Mouse (Mus musculus): ENCODE results near the gene Ydjc.

The Ydjc gene

DNA sequence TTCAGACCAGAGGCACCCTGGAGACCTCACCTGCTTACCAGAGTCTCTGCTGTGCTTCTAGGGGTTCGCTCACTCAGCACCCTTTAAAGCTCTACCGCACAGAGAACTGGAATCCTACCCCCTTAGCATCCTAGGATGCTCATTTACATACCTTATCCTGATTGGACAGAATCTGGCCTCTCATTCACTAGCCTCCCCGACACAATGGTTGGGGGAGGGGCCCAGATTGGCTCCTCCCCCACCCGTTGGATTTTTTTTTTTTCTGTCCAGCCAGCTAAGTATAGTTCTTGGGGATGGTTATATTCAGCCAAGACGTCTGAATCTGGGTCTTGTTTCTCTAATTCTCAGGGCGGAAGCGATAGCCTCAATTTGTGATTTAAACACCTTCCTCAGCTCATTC lies at the start of gene Ydjc:
Ydjc (plus strand) TSS at position 283 of the 400 bp plus-strand sequence.
- DNase-seq: no peak

DNA sequence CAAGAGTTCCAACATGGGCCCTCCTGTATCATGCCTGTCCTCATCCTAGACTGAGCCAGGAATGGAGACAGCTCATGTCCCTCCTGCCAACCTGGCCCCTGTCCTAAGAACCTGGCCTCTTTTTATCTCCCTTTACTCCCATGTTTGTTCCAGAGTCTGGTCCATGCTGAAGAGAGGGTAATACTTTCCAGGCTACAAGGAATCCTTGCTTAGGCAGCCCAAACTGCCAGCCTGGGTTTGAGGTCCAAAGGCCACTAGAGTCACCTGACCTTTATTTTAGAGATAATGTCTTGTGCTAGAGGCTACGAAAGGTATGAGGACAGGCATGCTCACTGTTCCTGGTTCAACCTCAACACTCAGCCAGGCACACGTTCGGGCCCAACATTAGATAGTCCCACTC lies 47.5 kb upstream of the Ydjc start:
- DNase-seq: no peak

DNA sequence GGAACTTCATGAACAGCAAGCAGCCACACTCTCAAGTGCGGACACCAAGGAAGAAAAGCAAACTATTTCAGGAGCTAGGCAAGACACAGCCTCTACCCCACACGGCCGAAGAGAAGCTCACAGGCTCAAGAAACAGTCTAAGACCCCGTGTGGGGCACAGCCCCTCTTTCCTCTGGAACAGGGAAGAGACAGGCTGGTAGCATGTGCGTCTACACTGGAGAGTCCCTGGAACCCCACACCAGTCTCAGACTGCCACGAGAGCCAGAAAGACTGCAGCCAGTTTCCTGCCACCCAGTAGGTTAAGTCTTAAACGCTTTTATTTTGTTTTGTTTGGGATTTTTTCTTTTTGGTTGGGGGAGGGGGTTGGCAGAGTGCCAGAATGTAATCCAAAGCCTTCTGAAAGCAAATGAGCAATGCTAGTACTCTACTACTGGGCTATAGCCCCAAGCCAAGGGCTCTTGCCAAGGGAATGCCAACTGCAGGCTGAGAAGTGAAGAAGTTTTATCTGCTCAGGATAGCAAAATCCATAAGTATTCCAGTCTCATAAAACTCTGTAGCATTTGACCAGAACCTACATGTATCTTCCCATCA lies 41.7 kb upstream of the Ydjc start:
- peak; percentile 23 for DNase-seq

DNA sequence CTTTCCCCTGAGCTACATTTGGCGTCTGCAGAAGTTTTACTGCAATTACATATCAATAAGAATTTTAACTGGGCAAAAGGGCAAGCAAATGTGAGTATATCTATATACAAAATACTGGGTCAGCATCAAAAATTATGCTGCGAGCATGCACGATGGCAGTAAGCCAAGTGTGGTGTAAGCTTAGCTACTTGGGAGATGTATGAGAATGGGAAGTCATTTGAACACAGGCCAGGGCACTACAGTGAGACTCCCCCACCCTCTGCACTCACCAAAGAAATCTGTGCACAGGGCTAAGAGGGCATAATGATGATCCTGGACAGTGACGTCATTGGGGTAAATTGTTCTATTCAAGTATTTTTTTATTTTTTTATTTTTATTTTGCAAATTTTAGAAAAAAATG lies 39.8 kb upstream of the Ydjc start:
- no peak for DNase-seq

DNA sequence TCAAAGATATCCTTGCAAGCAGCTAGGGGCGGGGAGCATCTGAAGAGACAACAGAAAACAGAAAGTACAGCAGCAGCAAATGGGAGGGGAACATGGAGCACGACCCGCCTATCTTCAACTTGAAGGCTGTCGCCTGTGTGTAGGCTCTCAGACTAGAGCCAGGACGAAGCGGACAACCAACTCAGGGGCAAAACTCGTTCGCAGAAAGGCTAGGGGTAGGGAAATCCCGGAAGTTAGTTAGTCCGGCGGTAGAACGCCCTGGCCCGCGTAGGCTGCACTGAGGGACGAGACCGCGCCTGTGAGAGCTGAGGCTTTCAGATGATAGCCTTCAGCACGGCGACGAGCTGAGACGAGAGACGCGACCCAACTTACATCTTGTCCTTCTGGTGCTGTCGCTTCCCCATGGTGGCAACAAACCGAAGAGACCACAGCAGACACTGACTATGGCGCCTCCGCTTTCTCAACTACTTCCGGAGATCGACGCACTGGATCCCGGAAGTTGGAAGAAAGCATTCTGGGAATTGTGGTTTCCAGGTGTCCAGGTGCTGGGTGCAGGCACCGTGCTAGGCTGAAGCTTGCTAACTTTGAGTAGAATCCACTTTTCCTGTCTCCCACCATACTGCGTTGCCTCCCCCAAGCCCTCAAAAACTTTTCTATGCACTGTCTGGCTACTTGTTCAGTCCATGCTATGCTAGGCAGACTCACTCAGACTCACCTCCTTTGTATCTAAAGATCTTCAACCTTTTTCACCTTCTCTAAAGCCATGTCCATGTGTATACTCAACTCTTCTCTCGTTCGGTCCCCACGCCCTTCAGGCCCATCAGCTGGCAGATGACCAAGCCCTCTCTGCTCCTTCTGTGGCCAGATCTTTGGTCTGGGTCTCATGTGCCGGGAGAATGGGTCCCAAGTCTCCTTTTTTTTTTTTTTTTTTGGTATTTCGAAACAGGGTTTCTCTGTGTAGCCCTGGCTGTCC lies 33.4 kb upstream of the Ydjc start, which contains the start of gene Ppil2:
Ppil2 (minus strand) TSS at position 487 of the 973 bp plus-strand sequence.
- DNase-seq: peak; percentile 67

DNA sequence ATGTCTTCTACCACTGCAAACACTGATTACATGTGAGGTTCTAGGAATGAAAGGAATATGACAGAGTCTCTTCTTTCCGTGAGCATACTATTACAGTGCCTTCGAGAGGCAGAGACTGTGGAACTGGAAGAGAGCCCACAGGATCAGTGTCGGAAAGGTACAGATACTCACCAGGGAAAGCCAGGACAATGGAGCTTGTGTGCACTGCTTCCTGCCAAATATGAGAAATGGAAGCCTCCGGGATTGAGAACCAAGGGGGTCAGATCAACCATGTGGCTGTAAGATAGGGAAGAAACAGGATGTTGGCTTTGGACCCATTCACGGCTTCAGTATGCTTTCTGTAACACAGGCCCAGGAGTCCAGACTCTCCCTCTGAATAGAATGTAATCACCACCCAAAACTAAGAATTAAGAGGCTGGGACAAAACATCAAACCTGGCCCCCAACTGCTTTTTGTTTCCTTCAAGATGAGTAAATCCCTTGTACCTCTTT lies 27.1 kb upstream of the Ydjc start:
- DNase-seq: no peak

DNA sequence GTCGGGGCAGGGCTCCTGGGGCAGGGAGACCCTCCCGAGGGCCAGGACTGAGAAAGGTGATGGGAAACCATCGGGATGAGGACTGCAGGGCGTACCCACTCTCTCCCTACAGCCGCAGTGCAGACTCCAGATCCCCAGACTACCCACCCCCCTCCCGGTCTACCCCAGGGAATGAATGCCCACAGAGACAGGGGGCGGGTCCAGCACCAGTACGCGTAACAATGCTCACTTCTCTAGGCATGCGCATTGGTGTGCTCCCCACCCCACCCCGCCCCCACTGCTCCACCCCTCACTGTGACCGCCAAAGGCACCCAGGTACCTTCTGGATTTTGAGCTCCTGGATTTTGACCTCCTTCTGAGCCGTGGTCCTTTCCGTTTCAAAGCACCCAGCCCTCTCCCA lies 22.9 kb upstream of the Ydjc start:
- DNase-seq: no peak

DNA sequence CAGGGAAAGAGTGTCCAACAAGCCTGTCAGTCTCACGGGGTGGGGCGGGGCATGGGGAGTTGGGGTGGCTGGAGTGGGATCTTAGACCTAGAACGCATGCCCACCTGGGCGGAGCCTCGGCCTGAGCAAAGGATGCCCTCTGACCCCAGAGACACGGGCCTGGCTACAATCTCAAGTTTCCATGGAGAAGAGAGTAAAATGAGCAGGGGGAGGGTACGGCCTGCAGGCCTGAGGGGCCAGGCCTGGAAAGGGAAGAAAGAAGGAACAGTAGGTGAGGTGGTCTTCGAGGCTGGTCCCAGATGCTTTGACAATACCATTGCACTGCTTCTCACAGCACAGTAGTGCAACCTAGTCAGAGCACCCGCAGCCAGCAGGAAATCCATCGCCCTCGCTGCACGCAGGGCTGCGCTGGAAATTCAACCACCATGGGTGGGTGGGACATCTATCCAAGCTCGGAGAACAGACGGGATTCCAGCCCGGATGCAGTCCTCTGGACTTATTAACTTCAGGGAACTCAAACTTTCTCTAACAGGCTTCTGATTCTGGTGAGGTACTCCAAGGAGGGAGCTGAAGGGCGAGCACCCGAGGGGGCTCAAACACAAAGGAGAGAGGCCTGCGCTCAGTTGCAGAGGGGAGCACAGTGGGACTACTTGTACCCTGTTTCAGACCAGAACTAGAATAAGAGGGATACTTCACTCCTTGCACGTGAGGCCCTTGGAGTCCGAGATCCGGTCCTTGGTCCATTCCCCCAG lies 20.1 kb upstream of the Ydjc start:
- no peak for DNase-seq

- DNase-seq: peak; percentile 76
Observed at GRCm38 (mm10) chr16:17124871-17125520, 19.4 kb upstream of the Ydjc start, which contains the start of gene 2610318N02Rik. Gene 2610318N02Rik, minus strand, starts transcription at chr16:17125167.

DNA sequence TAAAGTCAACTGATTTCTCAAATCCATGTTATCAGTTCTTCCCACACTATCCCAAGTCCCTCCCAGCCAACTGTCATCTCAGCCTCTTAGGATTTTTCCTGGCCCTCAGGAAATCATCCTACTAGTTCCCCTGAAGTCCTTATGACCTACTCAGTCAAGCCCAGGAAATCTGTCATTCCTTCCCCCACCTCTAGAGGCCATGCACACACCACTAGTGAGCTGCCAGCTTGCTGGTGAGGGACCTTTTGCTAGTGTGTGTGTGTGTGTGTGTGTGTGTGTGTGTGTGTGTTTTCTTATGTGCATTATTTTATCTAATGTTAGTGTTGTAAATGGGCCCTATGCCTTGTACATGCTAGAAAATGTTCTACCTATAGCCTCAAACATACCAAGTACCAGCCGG lies 17.1 kb upstream of the Ydjc start:
- peak; percentile 61 for DNase-seq

DNA sequence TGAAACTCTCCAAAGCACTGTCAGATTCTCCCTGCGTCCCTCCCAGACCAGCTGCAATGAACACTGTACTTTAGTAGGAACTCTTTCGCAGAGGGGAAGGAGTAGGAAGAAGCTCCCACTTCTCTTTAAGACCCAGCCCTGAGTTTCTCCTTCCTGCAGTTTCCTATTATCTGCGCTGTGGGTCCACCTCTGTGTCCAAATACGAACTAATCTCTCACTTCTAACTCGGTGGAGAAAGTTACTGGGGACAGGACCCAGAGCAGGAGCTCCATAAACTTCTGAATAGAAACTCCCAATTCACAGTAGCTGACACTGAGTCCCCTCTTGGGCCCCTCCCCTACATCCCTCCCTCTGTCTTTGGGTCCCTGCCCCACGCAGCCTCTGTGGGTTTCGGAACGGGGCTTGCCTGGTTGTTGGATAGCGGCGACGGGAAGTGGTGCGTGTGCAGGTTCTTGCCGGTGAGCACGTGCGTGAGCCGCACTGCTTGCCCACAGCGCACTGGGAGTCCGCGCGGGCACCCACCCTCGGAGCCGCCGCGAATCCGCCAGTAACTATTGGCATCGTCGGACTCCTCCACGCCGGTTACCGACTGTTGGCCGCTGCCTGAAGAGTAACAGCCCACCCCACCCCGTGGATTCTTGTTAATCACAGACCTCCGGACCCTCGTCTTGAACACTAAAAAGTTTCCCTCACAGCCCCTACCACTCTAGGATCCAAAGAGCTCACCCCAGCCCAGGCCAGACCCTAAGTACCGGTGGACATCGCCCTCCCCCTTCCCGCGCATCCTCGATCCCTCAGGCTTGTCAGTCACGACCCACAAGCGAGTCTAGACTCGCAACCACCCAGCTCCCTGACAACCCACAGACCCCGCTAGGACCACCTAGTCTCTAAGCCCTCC lies 13.0 kb upstream of the Ydjc start:
- no peak for DNase-seq

DNA sequence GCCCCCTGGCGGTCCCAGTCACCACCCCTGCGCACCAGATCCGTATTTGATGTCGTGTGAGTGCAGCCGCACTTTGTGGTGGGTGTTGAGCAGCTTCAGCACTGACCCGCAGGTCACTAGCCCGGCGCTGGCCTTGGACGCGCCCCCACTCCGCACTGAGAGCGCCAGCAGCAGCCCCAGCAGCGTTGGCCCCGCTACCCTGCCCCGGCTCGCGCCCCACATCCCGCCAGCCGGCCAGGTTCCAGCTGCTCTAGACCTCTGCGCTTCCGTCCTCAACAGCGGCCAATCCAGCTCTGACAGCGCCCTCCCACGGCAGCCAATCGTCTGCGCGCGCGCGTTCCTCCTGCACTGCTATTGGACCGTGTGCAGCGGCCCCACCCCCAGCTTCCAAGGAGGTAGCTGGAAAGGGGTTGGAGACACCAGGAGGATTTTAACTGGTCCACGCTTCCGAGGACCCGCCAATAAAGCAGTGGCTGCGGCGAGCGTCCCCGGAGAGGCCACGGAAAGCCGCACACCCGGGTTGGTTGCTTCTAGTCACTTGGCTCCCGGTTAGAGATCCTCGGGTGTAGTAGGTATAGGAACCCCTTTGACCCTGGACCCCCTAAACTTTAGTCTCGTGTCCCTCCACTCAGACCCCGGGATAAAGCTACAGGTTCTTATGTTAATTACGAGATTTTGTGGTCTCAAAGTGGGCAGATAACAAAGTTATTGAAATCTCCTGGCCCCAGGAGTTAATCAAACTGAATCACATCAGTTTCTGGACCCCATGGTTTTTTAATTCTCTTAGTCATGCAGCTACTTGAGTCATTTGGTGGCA lies 12.1 kb upstream of the Ydjc start, which contains the start of gene Sdf2l1:
Sdf2l1 (minus strand) TSS at position 295 of the 817 bp plus-strand sequence.
- DNase-seq: peak; percentile 98

- no peak for DNase-seq
Observed at GRCm38 (mm10) chr16:17132906-17133200, 11.6 kb upstream of the Ydjc start.

DNA sequence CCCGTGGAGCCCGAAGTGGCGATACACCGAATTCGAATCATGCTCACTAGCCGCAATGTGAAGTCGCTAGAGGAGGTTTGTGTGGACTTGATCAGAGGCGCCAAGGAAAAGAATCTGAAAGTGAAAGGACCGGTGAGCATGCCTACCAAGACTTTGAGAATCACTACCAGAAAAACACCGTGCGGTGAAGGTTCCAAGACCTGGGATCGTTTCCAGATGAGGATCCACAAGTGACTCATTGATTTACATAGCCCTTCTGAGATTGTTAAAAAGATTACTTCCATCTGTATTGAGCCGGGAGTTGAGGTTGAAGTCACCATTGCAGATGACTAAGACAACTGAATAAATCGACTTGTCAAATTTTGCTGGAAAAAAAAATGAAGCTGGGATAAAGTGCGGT lies 7.1 kb upstream of the Ydjc start:
- no peak for DNase-seq

DNA sequence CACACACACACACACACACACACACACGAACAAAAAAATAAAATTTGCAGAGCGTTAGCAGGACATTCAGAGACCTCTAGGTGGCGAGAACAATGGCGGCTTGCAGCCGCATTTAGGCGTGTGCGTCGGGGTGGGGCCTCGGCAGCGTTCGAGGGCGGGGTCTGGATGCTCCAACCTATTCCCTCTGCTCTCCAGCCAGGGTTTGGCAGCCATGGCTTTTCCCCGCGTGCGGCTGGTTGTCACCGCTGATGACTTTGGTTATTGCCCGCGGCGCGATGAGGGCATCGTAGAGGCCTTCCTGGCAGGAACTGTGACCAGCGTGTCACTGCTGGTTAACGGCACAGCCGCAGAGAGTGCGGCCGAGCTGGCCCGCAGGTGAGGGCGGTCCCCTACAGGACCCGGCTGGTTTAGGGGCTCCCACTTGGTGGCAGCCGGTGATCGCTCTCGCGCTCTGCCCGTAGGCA lies 2.4 kb downstream of the Ydjc start, which contains the start of gene Ccdc116:
Ccdc116 (minus strand) TSS at position 458 of the 464 bp plus-strand sequence.
- peak; percentile 73 for DNase-seq

- no peak for DNase-seq
Observed at GRCm38 (mm10) chr16:17147391-17147929, 3.0 kb downstream of the Ydjc start.

DNA sequence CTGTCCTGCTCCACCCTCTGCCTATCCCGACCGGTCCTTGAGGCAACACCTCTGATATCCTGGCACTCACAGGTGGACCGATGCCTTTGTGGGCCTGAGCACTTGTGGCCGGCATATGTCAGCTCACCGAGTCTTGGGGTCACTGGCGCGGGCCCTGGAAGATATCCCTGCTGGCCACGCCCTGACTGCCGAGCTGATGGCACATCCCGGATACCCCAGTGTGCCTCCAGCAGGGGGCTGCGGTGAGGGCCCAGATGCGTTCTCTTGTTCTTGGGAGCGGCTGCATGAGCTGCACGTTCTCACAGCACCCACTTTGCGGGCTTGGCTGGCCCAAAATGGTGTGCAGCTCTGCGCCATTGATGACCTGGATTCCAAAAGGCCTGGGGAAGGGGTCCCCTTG lies 3.7 kb downstream of the Ydjc start:
- DNase-seq: no peak

DNA sequence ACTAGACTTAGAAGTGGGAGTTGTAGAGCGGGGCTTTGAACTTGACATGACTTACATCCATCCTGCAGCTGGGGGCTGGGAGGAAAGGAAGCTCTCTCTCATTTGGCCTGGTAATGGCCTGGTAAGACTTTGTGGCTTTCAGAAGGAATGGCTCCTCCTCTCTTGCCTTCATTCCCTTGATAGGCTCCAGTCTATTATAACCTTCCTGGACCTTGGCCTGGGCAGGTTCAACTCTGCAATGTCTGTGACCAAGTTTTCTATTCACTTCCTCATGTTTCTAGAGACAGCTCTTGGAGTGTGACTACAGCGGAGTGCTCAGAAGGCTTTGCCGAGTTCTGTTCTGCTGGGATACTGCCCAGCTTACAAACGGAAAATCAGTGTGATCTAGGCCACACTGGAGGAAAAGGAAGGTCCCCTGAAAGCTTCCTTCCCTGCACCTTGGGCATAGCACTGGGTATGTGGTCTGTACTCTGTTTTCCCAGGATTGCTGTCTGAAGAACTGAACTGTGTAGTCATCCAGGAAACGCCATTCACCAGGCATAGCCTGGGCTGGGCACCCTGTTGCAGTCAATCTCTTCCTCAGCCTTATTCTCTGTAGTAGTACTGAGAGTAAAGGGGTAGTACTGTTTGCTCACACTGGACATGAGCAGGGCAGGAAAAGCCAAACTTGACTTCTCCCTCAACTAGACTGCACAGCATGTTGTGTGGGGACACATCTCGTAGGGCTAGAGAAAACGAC lies 6.3 kb downstream of the Ydjc start:
- DNase-seq: no peak

DNA sequence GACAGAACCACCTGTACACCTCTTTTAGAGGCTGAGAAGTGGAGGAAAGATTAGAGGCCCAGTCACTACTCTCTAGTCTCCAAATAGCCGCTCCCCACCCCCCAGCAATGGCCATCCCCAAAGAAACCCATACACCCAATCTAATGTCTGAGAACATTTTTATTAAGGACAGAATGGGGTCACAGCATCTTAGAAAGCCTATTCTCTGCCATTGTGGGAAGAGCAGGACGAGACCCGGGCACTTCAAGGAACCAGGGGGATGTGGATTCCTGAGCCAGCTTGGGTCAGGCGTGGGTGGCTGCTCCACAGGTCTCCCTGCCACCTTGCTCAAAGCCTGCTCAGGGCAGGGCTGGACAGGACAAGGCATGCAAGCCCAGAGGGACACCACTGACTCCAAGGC lies 7.5 kb downstream of the Ydjc start:
- DNase-seq: no peak
